Mouse (Mus musculus) granulocyte monocyte progenitor cell, adult 5-6 weeks (primary cell): ENCODE measurements around the gene Vamp3. TPM values are rescaled to one million over a fixed set of nuclear protein-coding genes. Genes with fewer than 3 reads are reported as not detected.
"Not testable (repeated sequence)": the region's sequence is repeated elsewhere in the genome, so short reads cannot be mapped to it uniquely, and the experiment has no call there.

ENCODE experiments used
- ATAC-seq: replicated peaks from 2 replicates; pipeline ENCODE4 v1.8.0; 2016; ENCODE audit warnings: mild to moderate bottlenecking, moderate TSS enrichment, inconsistent platforms; ENCODE audit not compliant: poor library complexity, severe bottlenecking
- total RNA-seq, 2 experiments: library from RNA; stranded (forward) in 1 of 2; stranded (reverse) in 1 of 2; fragments of 200-712, 200-1000 nt in 1 of 2; fragments of >200 nt in 1 of 2; fragmentation: Nextera tagmentation in 1 of 2; gene quantifications; 2 replicates each; pipeline ENCODE4 v1.2.3; 2014 to 2017

Vamp3 gene
- total RNA-seq, 2 experiments from 2014 or later: 66.9 to 75.4 TPM

DNA sequence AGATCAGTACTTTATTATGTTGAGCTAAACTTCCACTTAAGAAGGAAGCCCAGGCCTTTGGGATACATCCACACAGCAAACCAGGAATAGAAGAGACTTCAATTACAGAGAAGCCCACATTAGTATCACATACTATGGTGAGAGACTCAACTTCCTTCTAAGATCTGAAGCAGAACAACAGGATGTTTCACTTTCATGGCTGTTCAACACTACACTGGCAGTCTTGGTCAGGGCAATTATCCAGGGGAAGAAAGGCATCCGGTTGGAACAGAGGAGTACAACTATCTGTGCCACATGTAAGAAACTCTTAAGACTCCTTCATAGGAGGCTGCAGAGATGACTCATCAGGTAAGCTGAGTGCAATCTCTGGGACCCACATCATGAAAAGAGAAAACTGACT is 6.6 kb downstream of the Vamp3 start:
- ATAC-seq: peak; percentile 75

GRCm38 (mm10) chr4:151046524-151046923 is 11.2 kb downstream of the Vamp3 start:
- ATAC-seq: no peak

GRCm38 (mm10) chr4:151044944-151045570 is 12.7 kb downstream of the Vamp3 start:
- no peak for ATAC-seq

- ATAC-seq: peak; percentile 91
Observed at GRCm38 (mm10) chr4:151044037-151044943, 13.5 kb downstream of the Vamp3 start, which contains the start of gene Per3. Per3 (minus strand) TSS chr4:151044665.

- 0 out of 2 replicates have a peak, but pooled peaks have one; percentile 9 for ATAC-seq
Observed at GRCm38 (mm10) chr4:151043281-151043680, 14.5 kb downstream of the Vamp3 start.

DNA sequence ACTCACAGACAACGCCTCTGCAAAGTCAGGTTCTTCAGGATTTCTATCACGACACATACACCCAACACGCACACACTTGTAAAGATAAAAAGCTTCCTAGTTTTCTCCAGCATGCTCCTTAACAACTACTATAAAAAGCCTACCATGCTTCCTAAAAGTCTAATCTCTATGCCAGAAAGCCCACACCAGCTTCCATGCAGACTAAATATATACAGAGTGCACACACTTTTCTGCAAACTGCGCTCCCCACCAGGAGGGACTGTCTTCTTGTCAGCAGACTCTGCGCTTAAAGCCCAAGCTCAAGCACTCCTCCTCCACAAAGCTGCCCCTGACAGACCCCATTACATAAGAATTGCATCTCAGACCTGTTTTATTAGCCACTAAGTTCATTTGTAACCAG is 16.3 kb downstream of the Vamp3 start:
- no peak for ATAC-seq

- ATAC-seq: no peak
Observed at GRCm38 (mm10) chr4:151037800-151038199, 20.0 kb downstream of the Vamp3 start.

GRCm38 (mm10) chr4:151036521-151036920 is 21.2 kb downstream of the Vamp3 start:
- ATAC-seq: no peak

DNA sequence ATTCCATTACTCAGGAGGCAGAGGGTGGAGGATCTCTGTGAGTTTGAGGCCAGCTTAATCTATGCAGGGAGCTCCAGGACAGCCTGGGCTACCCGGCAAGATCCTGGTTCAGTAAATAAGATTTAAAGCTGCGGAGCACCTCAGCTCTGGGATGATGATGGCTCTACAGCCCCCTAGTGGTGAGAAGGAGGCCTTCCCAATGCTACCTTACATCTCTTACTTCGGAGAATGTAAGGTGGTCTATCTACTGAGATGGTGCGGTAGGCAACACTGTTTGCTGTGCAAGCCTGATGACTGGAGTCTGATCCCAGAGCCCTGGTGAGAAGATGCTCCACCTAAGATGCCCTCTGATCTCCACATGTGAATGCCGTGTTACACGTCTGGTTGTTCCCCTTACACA is 30.8 kb downstream of the Vamp3 start:
- ATAC-seq: peak; percentile 70

- ATAC-seq: no peak
Observed at GRCm38 (mm10) chr4:151024152-151024551, 33.6 kb downstream of the Vamp3 start.

GRCm38 (mm10) chr4:151017356-151017755 is 40.4 kb downstream of the Vamp3 start:
- ATAC-seq: not testable (repeated sequence)

GRCm38 (mm10) chr4:151015946-151016345 is 41.8 kb downstream of the Vamp3 start:
- ATAC-seq: no peak

- ATAC-seq: no peak
Observed at GRCm38 (mm10) chr4:151010316-151010715, 47.4 kb downstream of the Vamp3 start.

GRCm38 (mm10) chr4:151006945-151007344 is 50.8 kb downstream of the Vamp3 start:
- peak; percentile 66 for ATAC-seq

GRCm38 (mm10) chr4:151005656-151006318 is 52.0 kb downstream of the Vamp3 start:
- peak; percentile 89 for ATAC-seq

DNA sequence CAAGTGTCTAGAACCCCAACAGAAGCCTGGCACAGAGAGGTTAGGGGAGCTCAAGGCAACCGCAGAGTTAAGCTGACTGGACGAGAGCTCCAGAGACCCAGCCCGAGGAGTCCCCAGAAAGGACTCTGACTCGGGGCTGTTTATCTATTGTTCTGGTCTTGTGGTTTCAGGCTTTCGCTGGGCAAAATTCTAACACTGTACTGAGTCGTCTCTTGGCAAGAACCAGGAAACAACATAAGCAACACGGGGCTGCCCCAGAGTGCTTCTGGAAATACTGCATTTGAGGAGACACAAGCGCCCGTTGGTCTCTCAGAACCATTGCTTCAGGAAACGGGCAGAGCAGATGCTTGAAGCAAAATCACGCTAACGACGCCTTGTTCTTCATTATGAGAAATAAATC is 56.4 kb downstream of the Vamp3 start:
- ATAC-seq: no peak

GRCm38 (mm10) chr4:150998626-150999025 is 59.1 kb downstream of the Vamp3 start:
- ATAC-seq: no peak
